Mouse (Mus musculus) liver, postnatal 0 days (tissue): ENCODE results near the gene Gja5. TPM values are rescaled to one million over a fixed set of nuclear protein-coding genes. Genes with fewer than 3 reads are reported as not detected.

Source experiments
- ATAC-seq: fragments of 200-750 bp; cut with Nextera tagmentation; 2 replicates; pipeline ENCODE4 v1.8.0; 2017; ENCODE audit warnings: mild to moderate bottlenecking, moderate library complexity
- DNase-seq: peaks from one replicate; pipeline ENCODE4 v3.0.0-alpha.2; 2016
- H3K27ac ChIP-seq: fragments of 300-500 bp; sonication (generic); 2 replicates; pipeline ENCODE4 v1.5.1; 2014; ENCODE audit warnings: antibody characterized with exemption, moderate library complexity, mild to moderate bottlenecking, low read depth
- H3K27me3 ChIP-seq: fragments of 300-500 bp; sonication (generic); 2 replicates; pipeline ENCODE4 v1.6.1; 2014; ENCODE audit warnings: low read length, control low read depth, mixed read lengths; ENCODE audit not compliant: insufficient read depth
- H3K36me3 ChIP-seq: fragments of 300-500 bp; sonication (generic); replicated peaks from 2 replicates; pipeline ENCODE4 v1.6.1; 2014; ENCODE audit warnings: mild to moderate bottlenecking, control low read depth, low read length, moderate library complexity, mixed read lengths; ENCODE audit not compliant: insufficient read depth
- H3K4me1 ChIP-seq: fragments of 300-500 bp; sonication (generic); 2 replicates; pipeline ENCODE4 v1.6.1; 2014; ENCODE audit warnings: antibody characterized with exemption, mild to moderate bottlenecking, control low read depth; ENCODE audit not compliant: insufficient read depth
- H3K4me2 ChIP-seq: fragments of 300-500 bp; sonication (generic); 2 replicates; pipeline ENCODE4 v1.6.1; 2014; ENCODE audit warnings: low read depth, mild to moderate bottlenecking, low read length, moderate library complexity, mixed read lengths
- H3K4me3 ChIP-seq: fragments of 300-500 bp; sonication (generic); 2 replicates; pipeline ENCODE4 v1.5.1; 2014; ENCODE audit warnings: low read depth, low read length
- H3K9ac ChIP-seq: fragments of 300-500 bp; sonication (generic); replicated peaks from 2 replicates; pipeline ENCODE4 v1.6.1; 2014; ENCODE audit warnings: mild to moderate bottlenecking, moderate library complexity
- H3K9me3 ChIP-seq: fragments of 300-500 bp; sonication (generic); 2 replicates; pipeline ENCODE4 v1.6.1; 2016; ENCODE audit warnings: mild to moderate bottlenecking, control low read depth, low read length, mixed read lengths
- CTCF ChIP-seq: sonication (generic); IDR thresholded peaks from 2 replicates; pipeline ENCODE4 v1.5.1; 2016; ENCODE audit warnings: antibody characterized with exemption, low read depth
- EP300 ChIP-seq: IDR thresholded peaks from 2 replicates; pipeline ENCODE4 v1.6.1; 2016; ENCODE audit warnings: antibody characterized with exemption, low read depth, mild to moderate bottlenecking
- WGBS: fragments of 180-500 bp; shearing (Covaris S2); extraction: QIAGEN DNeasy Blood & Tissue Kit; methylation state at CpG from one replicate; pipeline ENCODE4 v1.1.7; 2014; ENCODE audit not compliant: insufficient replicate concordance; 5-methylcytosine and 5-hydroxymethylcytosine counted together
- polyA plus RNA-seq: library from polyadenylated mRNA; unstranded; fragments of >200 nt; fragmentation: Nextera tagmentation; extraction: Ambion mirVana; gene quantifications from 2 replicates; pipeline ENCODE4 v1.2.1, GENCODE M21; 2015

Gene Gja5
- polyA plus RNA-seq, 1 experiment from 2014 or later, result 1.4 TPM

GRCm38 (mm10) chr3:96924631-96925030, 20.1 kb downstream of the Gja5 start:
- H3K36me3 ChIP-seq, result no peaks in the 10 kb centered on the region
- H3K27ac ChIP-seq, result no peak overlapping the region
- DNase-seq (no peak), ATAC-seq (no peak)
- TF ChIP-seq EP300 (no peak), CTCF (no peak)
- H3K27me3 ChIP-seq, result no peaks in the 10 kb centered on the region
- no peaks in the 10 kb centered on the region for H3K4me1 ChIP-seq
- no peak overlapping the region for H3K4me2 ChIP-seq
- H3K4me3 ChIP-seq, result no peak overlapping the region
- no peaks in the 10 kb centered on the region for H3K9me3 ChIP-seq
- 80% methylated on average over 4 of the region's 4 CpGs for WGBS
- H3K9ac ChIP-seq, result no peak overlapping the region

- TF ChIP-seq CTCF (no peak), EP300 (no peak)
- no peak within 1 kb of the TSS for H3K4me3 ChIP-seq
- no peaks in the 10 kb centered on the region for H3K36me3 ChIP-seq
- no peak within 1 kb of the TSS for H3K4me2 ChIP-seq
- no peaks in the 10 kb centered on the region for H3K4me1 ChIP-seq
- DNase-seq (no peak), ATAC-seq (no peak)
- WGBS, result 55% methylated on average over 6 of the region's 6 CpGs
- H3K9me3 ChIP-seq, result no peaks in the 10 kb centered on the region
- no peak within 1 kb of the TSS for H3K27ac ChIP-seq
- no peak within 1 kb of the TSS for H3K9ac ChIP-seq
- no peaks in the 10 kb centered on the region for H3K27me3 ChIP-seq
These were observed 21.4 kb downstream of the Gja5 start, which contains the start of gene Gja8 for GRCm38 (mm10) chr3:96925920-96926319. Gene Gja8, minus strand, starts transcription at chr3:96926020.

GRCm38 (mm10) chr3:96931261-96931681, 26.8 kb downstream of the Gja5 start:
- Histone ChIP-seq H3K4me2 (no peak overlapping the region), H3K27ac (no peak overlapping the region), H3K27me3 (no peaks in the 10 kb centered on the region), H3K9me3 (no peaks in the 10 kb centered on the region), H3K4me3 (no peak overlapping the region), H3K4me1 (no peaks in the 10 kb centered on the region), H3K9ac (no peak overlapping the region), H3K36me3 (no peaks in the 10 kb centered on the region)
- ATAC-seq (no peak), DNase-seq (no peak)
- TF ChIP-seq EP300 (no peak), CTCF (no peak)
- 61% methylated on average over 5 of the region's 5 CpGs for WGBS

- no peak for TF ChIP-seq EP300
- peak; percentile 90 for TF ChIP-seq CTCF
- H3K4me2 ChIP-seq, result no peak overlapping the region
- no peaks in the 10 kb centered on the region for H3K4me1 ChIP-seq
- no peak overlapping the region for H3K9ac ChIP-seq
- no peaks in the 10 kb centered on the region for H3K36me3 ChIP-seq
- ATAC-seq (no peak), DNase-seq (peak; percentile 27)
- no peak overlapping the region for H3K4me3 ChIP-seq
- H3K27ac ChIP-seq, result no peak overlapping the region
- H3K27me3 ChIP-seq, result 0 out of 2 replicates have a peak, but pooled peaks cover 3% of the 10 kb centered on the region
- 10% methylated on average over 6 of the region's 6 CpGs for WGBS
- H3K9me3 ChIP-seq, result no peaks in the 10 kb centered on the region
These were observed 31.7 kb downstream of the Gja5 start for GRCm38 (mm10) chr3:96936241-96936640.

- no peak for DNase-seq
- no peak for ATAC-seq
- no peak overlapping the region for H3K27ac ChIP-seq
- H3K36me3 ChIP-seq, result no peaks in the 10 kb centered on the region
- no peak overlapping the region for H3K4me3 ChIP-seq
- no peaks in the 10 kb centered on the region for H3K4me1 ChIP-seq
- TF ChIP-seq EP300 (no peak), CTCF (no peak)
- 0 out of 2 replicates have a peak, but pooled peaks cover 3% of the 10 kb centered on the region for H3K27me3 ChIP-seq
- WGBS, result 41% methylated on average over 5 of the region's 5 CpGs
- no peaks in the 10 kb centered on the region for H3K9me3 ChIP-seq
- no peak overlapping the region for H3K4me2 ChIP-seq
- H3K9ac ChIP-seq, result no peak overlapping the region
These were observed 33.1 kb downstream of the Gja5 start for GRCm38 (mm10) chr3:96937606-96938005.

- Histone ChIP-seq H3K4me2 (no peak overlapping the region), H3K27ac (no peak overlapping the region), H3K36me3 (no peaks in the 10 kb centered on the region), H3K4me1 (no peaks in the 10 kb centered on the region), H3K4me3 (no peak overlapping the region), H3K9ac (no peak overlapping the region), H3K9me3 (no peaks in the 10 kb centered on the region; the same call in 1 of the 2 replicates), H3K27me3 (0 out of 2 replicates have a peak, but pooled peaks cover 3% of the 10 kb centered on the region)
- WGBS, result 12% methylated on average over 11 of the region's 11 CpGs
- ATAC-seq, result peak; percentile 36; the same call in 1 of the 2 replicates
- TF ChIP-seq EP300 (no peak), CTCF (peak; percentile 91)
- peak; percentile 86 for DNase-seq
These were observed 34.2 kb downstream of the Gja5 start for GRCm38 (mm10) chr3:96938738-96939137.
